Mouse (Mus musculus) heart, embryonic 11.5 days (tissue): Measurements from ENCODE around the gene Ssu72. TPM values are rescaled to one million over a fixed set of nuclear protein-coding genes. Genes with fewer than 3 reads are reported as not detected.
A peak's percentile ranks its signal among the peaks of the same experiment; 100 is the strongest.

Experiments
- ATAC-seq: fragments of 200-750 bp; cut with Nextera tagmentation; replicated peaks from 2 replicates; pipeline ENCODE4 v1.8.0; 2017; ENCODE audit warnings: moderate library complexity; ENCODE audit not compliant: insufficient number of reproducible peaks, low FRiP score, low TSS enrichment
- H3K27ac ChIP-seq: fragments of 300-500 bp; sonication (generic); 2 replicates; pipeline ENCODE4 v1.5.1; 2014; ENCODE audit warnings: mild to moderate bottlenecking, low read depth, low read length
- H3K27me3 ChIP-seq: fragments of 300-500 bp; sonication (generic); 2 replicates; pipeline ENCODE4 v1.6.1; 2014; ENCODE audit warnings: mild to moderate bottlenecking, low read length, mixed read lengths; ENCODE audit not compliant: control insufficient read depth, insufficient read depth
- H3K36me3 ChIP-seq: fragments of 300-500 bp; sonication (generic); 2 replicates; pipeline ENCODE4 v1.6.1; 2014; ENCODE audit warnings: mild to moderate bottlenecking, low read length, moderate library complexity, mixed read lengths; ENCODE audit not compliant: control insufficient read depth, insufficient read depth
- H3K4me1 ChIP-seq: fragments of 300-500 bp; sonication (generic); 2 replicates; pipeline ENCODE4 v1.6.1; 2014; ENCODE audit warnings: low read length; ENCODE audit not compliant: control insufficient read depth, insufficient read depth
- H3K4me2 ChIP-seq: fragments of 300-500 bp; sonication (generic); 2 replicates; pipeline ENCODE4 v1.6.1; 2014; ENCODE audit warnings: mild to moderate bottlenecking, moderate library complexity
- H3K4me3 ChIP-seq: fragments of 300-500 bp; sonication (generic); 2 replicates; pipeline ENCODE4 v1.5.1; 2014; ENCODE audit warnings: low read depth, low read length
- H3K9ac ChIP-seq: fragments of 300-500 bp; sonication (generic); 2 replicates; pipeline ENCODE4 v1.6.1; 2014; ENCODE audit warnings: mild to moderate bottlenecking, low read depth, low read length, moderate library complexity
- H3K9me3 ChIP-seq: fragments of 300-500 bp; sonication (generic); replicated peaks from 2 replicates; pipeline ENCODE4 v1.6.1; 2016; ENCODE audit warnings: low read length; ENCODE audit not compliant: control insufficient read depth
- WGBS: fragments of 180-500 bp; shearing (Covaris S2); extraction: QIAGEN DNeasy Blood & Tissue Kit; methylation state at CpG from one replicate; pipeline ENCODE4 v1.1.7; 2014; ENCODE audit not compliant: insufficient replicate concordance; 5-methylcytosine and 5-hydroxymethylcytosine counted together
- polyA plus RNA-seq: library from polyadenylated mRNA; unstranded; fragments of >200 nt; fragmentation: Nextera tagmentation; extraction: Ambion mirVana; gene quantifications from 2 replicates; pipeline ENCODE4 v1.2.1, GENCODE M21; 2014

The Ssu72 gene
- polyA plus RNA-seq, 1 experiment from 2014 or later = 128 TPM

DNA sequence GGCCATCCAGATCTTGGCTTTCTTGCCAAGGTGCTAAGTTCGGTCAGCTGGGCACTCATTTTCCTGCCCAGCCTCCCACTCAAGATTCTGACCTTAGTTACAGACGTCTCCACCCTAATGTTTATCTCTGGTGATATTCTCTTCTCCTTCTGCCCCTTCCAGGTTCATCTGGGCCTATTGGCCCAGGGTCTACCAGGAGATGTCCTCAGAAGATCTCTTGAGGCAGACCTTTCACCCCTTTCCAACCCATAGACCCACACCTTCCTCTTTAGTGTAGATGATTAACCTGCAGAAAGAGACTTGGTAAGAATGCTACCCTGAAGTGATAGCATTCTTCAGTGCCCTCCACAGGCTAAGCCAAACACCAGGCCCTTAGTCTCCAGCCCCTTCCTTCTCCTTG lies 67.1 kb downstream of the Ssu72 start:
- ATAC-seq = no peak
- H3K9ac ChIP-seq = no peak overlapping the region
- peaks cover 24% of the 10 kb centered on the region for H3K4me1 ChIP-seq
- 61% methylated on average over 2 of the region's 2 CpGs for WGBS
- H3K27ac ChIP-seq = no peak overlapping the region
- peaks cover 50% of the 10 kb centered on the region for H3K27me3 ChIP-seq
- H3K4me3 ChIP-seq = no peak overlapping the region
- H3K4me2 ChIP-seq = no peak overlapping the region
- H3K9me3 ChIP-seq = no peaks in the 10 kb centered on the region
- no peaks in the 10 kb centered on the region for H3K36me3 ChIP-seq

GRCm38 (mm10) chr4:155772786-155773185 lies 68.2 kb downstream of the Ssu72 start:
- Histone ChIP-seq H3K4me2 (no peak overlapping the region), H3K27me3 (peaks cover 50% of the 10 kb centered on the region), H3K9me3 (no peaks in the 10 kb centered on the region), H3K27ac (no peak overlapping the region), H3K4me1 (peaks cover 31% of the 10 kb centered on the region), H3K36me3 (no peaks in the 10 kb centered on the region), H3K4me3 (no peak overlapping the region), H3K9ac (no peak overlapping the region)
- no peak for ATAC-seq
- WGBS = 82% methylated on average over 13 of the region's 13 CpGs

DNA sequence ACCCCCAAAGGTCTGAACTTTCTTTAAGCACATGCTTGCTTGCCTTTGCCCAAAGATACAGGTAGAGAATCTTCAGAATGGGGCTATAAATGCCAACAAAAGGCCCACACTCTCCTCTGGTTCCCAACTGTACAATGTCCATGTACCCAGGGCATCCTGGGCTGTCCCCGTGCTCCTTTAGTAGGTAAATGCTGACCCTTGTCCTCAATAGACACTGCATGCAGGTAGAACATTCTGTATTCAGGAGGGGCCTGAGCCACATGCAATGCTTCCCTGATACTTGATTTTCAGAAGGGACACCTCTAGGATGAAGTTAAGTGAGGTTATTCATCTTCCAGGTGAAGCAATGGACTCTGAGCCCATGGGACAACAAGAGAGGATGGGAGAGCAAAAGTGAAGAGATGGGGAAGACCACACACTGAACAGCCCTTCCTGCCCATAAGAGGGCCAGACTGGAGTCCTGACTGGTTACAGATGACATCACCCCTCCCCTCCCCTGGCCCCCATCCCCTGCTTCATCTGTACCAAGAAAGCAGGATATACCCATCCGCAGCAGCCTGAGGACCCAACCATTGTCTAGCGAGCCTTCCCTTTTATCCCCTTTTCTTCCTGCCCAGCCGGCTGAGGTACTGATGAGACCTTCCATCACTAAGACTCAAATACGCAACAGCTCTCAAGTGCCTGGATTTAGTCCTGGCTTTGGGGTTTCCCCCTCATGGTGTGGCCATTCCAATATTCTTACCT lies 68.9 kb downstream of the Ssu72 start:
- Histone ChIP-seq H3K9me3 (no peaks in the 10 kb centered on the region), H3K4me2 (peak overlapping the region; percentile 77), H3K4me3 (peak overlapping the region; percentile 41; the same call in 1 of the 2 replicates), H3K9ac (no peak overlapping the region), H3K27ac (no peak overlapping the region), H3K36me3 (no peaks in the 10 kb centered on the region), H3K27me3 (peaks cover 50% of the 10 kb centered on the region), H3K4me1 (peaks cover 34% of the 10 kb centered on the region)
- no peak for ATAC-seq
- 29% methylated on average over 5 of the region's 5 CpGs for WGBS

DNA sequence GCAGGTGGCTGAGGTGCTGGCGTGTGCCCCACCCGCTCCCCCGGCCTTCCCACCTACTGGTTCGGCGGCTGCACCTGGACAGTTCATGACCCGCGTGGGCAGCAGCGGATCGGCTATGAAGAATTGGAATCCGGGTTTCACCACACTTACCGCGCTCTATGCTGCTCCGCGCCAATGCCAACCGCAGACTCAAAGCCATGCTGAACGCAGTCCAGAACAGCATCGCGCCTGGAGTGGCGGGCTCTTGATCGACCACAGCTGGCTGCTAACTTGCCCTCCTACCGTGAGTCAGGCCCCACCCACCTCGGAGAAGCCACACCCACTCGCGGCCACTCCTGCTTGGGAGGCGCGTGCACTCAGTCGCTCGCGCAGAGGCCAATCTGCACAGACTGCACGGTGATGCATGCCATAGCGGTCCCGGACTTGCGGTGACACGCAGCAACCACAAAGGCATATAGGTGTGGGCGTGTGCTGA lies 69.7 kb downstream of the Ssu72 start, which contains the start of gene Vwa1:
Vwa1 (minus strand) TSS at position 419 of the 475 bp plus-strand sequence.
- Histone ChIP-seq H3K4me3 (peak within 1 kb of the TSS; percentile 41), H3K9me3 (no peaks in the 10 kb centered on the region), H3K4me2 (peak within 1 kb of the TSS; percentile 77), H3K9ac (peak within 1 kb of the TSS; percentile 49; the same call in 1 of the 2 replicates), H3K4me1 (peaks cover 33% of the 10 kb centered on the region), H3K36me3 (no peaks in the 10 kb centered on the region), H3K27me3 (peaks cover 50% of the 10 kb centered on the region), H3K27ac (no peak within 1 kb of the TSS)
- 3% methylated on average over 35 of the region's 35 CpGs for WGBS
- ATAC-seq = peak; percentile 58; the same call in 1 of the 2 replicates

- WGBS = 53% methylated on average over 9 of the region's 9 CpGs
- no peak overlapping the region for H3K27ac ChIP-seq
- H3K27me3 ChIP-seq = peaks cover 50% of the 10 kb centered on the region
- H3K4me1 ChIP-seq = peaks cover 32% of the 10 kb centered on the region
- peak overlapping the region; percentile 77 for H3K4me2 ChIP-seq
- no peak overlapping the region for H3K4me3 ChIP-seq
- ATAC-seq = no peak
- no peaks in the 10 kb centered on the region for H3K9me3 ChIP-seq
- no peak overlapping the region for H3K9ac ChIP-seq
- no peaks in the 10 kb centered on the region for H3K36me3 ChIP-seq
These were observed 70.6 kb downstream of the Ssu72 start for GRCm38 (mm10) chr4:155774971-155775740.

DNA sequence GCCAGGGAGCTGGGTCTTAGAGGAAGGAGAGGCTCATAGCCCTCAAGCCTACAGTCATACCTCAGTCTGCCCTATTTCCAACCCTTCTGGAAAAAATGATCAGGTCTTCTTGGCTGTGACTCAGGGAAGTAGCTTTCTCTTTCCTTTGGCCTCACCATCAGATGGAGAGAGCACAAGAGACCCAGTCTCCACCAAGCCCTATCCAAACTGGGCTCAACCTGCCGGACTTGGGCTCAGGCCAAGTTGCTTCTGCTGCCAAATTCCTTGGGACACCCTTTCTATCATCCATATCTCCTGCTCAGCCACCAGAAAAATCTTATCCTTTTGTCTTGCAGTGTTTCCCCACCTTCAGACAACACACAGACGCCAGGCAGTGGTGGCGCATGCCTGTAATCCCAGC lies 71.3 kb downstream of the Ssu72 start:
- H3K4me3 ChIP-seq = no peak overlapping the region
- H3K27me3 ChIP-seq = peaks cover 47% of the 10 kb centered on the region
- no peaks in the 10 kb centered on the region for H3K36me3 ChIP-seq
- no peak overlapping the region for H3K27ac ChIP-seq
- no peak for ATAC-seq
- no peak overlapping the region for H3K4me2 ChIP-seq
- H3K4me1 ChIP-seq = peaks cover 31% of the 10 kb centered on the region
- no peak overlapping the region for H3K9ac ChIP-seq
- 64% methylated on average over 3 of the region's 3 CpGs for WGBS
- no peaks in the 10 kb centered on the region for H3K9me3 ChIP-seq

GRCm38 (mm10) chr4:155776704-155777335 lies 72.2 kb downstream of the Ssu72 start:
- Histone ChIP-seq H3K9ac (no peak overlapping the region), H3K9me3 (no peaks in the 10 kb centered on the region), H3K27me3 (peaks cover 37% of the 10 kb centered on the region), H3K4me1 (peaks cover 33% of the 10 kb centered on the region), H3K27ac (no peak overlapping the region), H3K36me3 (no peaks in the 10 kb centered on the region), H3K4me3 (no peak overlapping the region), H3K4me2 (no peak overlapping the region)
- 43% methylated on average over 2 of the region's 2 CpGs for WGBS
- no peak for ATAC-seq

DNA sequence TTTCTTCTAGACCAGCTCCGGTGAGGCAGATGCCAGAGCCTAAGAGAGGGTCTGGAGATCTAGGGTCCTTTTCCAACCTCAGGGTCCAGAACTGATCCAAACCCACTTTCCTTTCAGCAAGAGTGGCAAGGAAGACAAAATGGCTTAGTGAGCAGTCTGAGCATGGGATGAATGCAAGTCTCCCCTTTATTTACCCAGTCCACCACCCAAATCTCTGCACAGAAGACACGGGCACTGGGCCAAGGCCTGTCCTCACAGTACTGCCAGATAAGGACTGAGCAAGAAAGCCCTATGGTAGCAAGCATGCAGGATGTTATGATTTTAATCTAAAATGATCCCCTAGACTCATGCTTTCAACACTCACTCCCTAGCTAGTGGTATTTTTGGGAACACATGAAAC lies 73.2 kb downstream of the Ssu72 start:
- Histone ChIP-seq H3K9ac (no peak overlapping the region), H3K27ac (no peak overlapping the region), H3K4me2 (no peak overlapping the region), H3K4me1 (peaks cover 35% of the 10 kb centered on the region), H3K36me3 (no peaks in the 10 kb centered on the region), H3K4me3 (no peak overlapping the region), H3K9me3 (no peaks in the 10 kb centered on the region), H3K27me3 (peaks cover 27% of the 10 kb centered on the region)
- ATAC-seq = no peak
- WGBS = 57% methylated on average over 2 of the region's 2 CpGs
